Mouse (Mus musculus) kidney, adult 10 weeks (tissue): ENCODE measurements around the gene Haus2. TPM values are rescaled to one million over a fixed set of nuclear protein-coding genes. Genes with fewer than 3 reads are reported as not detected.

Source experiments
- polyA plus RNA-seq: library from polyadenylated mRNA; stranded (reverse); fragments of 350-450 nt; fragmentation: Illumina TruSeq; extraction: RNeasy Lipid Tissue Mini Kit (QIAGEN cat#74804); gene quantifications from one replicate; pipeline ENCODE4 v1.2.3, GENCODE M21; 2014; ENCODE audit warnings: low read depth, low replicate concordance

Haus2 gene
- 34.2 TPM for polyA plus RNA-seq

GRCm38 (mm10) chr2:120608830-120609723, at the start of gene Haus2, which contains the start of gene Lrrc57:
Gene Haus2, plus strand, starts transcription at chr2:120609383.
Gene Lrrc57, minus strand, starts transcription at chr2:120609520.

GRCm38 (mm10) chr2:120563235-120563990, 45.8 kb upstream of the Haus2 start, which contains the start of gene Zfp106:
Gene Zfp106, minus strand, starts transcription at chr2:120563843.

GRCm38 (mm10) chr2:120566886-120567797, 42.0 kb upstream of the Haus2 start, which contains the start of gene Snap23:
Gene Snap23, plus strand, starts transcription at chr2:120567671.

GRCm38 (mm10) chr2:120628886-120629735, 19.9 kb downstream of the Haus2 start, which contains the start of gene Stard9:
Gene Stard9, plus strand, starts transcription at chr2:120629121.

Other genes starting within 250 kb of the Haus2 start
- 34.0 TPM for gene Ganc, start 205.5 kb upstream of the Haus2 start, polyA plus RNA-seq
- 63.3 TPM for gene Tmem87a, start 205.3 kb upstream of the Haus2 start, polyA plus RNA-seq
- not detected for gene Capn3, start 153.4 kb upstream of the Haus2 start, polyA plus RNA-seq
- gene Zfp106, start 45.5 kb upstream of the Haus2 start, polyA plus RNA-seq, result 94.6 TPM
- 209 TPM for gene Snap23, start 41.7 kb upstream of the Haus2 start, polyA plus RNA-seq
- gene Lrrc57, start 137 bp downstream of the Haus2 start, polyA plus RNA-seq, result 39.3 TPM
- gene Stard9, start 19.7 kb downstream of the Haus2 start, polyA plus RNA-seq, result 5.9 TPM
- gene Cdan1, start 240.7 kb downstream of the Haus2 start, polyA plus RNA-seq, result 2.4 TPM
- 12.8 TPM for gene Ttbk2, start 241.2 kb downstream of the Haus2 start, polyA plus RNA-seq